Mouse (Mus musculus): Measurements from ENCODE around the gene Gm30083.

Gm30083 gene

DNA sequence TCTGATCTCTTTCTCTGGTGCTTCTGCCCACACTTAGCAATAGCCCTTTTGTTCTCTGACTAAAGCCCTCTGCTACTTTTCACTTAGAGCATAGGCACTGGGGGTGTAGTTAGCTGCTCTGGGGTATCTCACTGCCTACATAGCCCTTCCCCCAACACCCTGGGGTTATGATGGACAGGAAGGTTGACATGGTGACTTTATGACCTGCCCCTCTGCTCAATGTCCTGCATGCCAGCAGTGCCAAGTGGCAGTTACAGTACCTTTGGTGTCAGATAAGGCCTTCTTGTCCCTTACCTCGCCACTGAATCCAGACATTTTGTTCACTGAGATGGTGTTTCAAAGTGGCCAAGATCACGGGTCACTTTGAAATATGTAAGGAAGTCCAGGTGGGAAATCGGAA is at the start of gene Gm30083:
TSS of gene Gm30083 (minus strand) at position 120 of the 400 bp plus-strand sequence.
- no peak for DNase-seq

DNA sequence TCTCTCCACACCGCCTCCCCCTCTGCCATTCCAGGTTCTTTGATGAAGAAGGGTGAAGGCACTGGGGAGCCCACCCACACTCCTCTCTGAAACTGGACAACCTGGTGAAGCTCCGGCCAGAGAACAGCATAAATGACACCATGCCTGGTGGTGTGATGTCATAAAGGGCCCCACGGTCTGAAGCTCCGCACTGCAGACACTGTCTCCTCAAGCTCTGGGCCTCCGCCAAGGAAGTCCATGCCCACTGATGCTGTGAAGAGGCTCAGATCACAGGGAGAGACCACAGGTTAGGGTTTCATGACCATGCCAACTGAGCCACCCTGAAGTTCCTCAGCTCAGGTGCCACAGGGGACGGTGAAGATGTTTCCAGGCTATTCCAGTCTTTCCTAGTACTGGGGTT is 37.5 kb upstream of the Gm30083 start, which contains the start of gene Antxrl:
TSS of gene Antxrl (plus strand) at position 192 of the 400 bp plus-strand sequence.
- no peak for DNase-seq

DNA sequence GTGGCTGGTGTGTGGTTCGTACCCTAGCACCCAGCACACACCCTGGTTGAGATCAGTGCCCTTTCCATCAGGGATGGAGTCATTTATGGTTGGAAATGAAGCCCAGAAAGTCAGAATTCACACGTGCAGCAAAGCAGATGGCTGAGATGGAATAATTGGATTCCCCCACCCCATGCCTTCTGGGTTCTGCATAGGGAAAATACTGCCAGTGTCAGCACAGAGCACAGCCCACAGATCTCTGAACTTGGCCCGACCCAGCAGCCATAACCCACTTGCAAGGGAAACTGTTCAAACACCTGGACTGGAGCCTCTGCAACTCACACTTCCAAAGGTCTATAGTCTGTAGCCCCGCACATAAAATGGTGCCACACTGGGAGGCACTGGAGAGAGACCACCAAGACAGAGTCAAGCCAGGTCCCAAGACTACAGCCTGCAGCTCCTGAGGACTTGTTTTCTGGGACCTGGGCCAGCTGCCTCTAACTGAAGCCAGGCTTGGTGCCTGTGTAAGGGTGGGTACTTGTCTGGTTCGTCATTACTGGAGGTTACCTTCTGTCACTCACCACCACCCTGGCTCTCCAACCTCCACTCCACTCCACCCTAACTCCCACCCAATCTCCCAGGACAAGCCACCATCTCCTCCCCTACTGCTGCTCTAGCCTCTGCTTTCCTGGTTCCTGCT is 35.3 kb upstream of the Gm30083 start:
- DNase-seq = no peak

DNA sequence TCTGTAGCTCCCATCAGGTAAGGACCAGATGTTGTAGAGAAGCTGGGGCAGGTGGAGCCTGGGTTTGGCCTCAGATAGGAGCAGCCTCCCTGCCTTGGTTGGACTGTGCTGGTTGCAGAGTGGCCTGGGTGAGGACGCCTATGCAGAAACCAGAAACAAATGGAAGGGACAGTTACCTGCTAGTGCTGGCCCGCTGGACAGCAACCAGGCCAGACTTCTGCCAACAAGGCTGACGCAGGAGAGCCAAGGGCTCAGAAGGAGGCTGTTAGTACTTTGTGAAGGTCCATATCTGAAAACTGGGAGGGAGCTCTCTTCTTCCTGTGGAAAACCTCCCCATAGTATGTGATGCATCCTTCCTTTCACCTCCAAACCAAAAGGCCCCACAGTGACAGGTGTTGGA is 28.4 kb upstream of the Gm30083 start:
- DNase-seq = no peak

DNA sequence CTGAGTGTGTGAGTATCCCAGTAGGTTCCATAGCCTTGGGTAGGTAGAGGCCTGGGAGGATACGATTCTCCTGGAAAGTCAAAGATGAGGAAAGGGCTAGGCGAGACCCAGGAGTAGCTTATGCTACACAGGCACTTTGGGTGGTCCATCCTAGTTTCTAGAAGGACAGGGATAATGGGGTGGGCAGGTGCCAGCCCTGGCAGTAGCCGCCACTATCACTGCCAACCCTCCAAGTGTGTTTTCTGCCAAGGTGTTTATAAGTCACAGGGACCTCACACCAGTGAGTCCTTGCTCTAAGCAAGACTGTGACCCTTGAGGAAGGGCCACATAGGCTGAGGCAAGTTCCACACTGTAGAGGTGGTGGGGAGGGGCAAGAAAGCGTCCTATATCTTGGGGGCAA is 26.3 kb upstream of the Gm30083 start:
- no peak for DNase-seq

DNA sequence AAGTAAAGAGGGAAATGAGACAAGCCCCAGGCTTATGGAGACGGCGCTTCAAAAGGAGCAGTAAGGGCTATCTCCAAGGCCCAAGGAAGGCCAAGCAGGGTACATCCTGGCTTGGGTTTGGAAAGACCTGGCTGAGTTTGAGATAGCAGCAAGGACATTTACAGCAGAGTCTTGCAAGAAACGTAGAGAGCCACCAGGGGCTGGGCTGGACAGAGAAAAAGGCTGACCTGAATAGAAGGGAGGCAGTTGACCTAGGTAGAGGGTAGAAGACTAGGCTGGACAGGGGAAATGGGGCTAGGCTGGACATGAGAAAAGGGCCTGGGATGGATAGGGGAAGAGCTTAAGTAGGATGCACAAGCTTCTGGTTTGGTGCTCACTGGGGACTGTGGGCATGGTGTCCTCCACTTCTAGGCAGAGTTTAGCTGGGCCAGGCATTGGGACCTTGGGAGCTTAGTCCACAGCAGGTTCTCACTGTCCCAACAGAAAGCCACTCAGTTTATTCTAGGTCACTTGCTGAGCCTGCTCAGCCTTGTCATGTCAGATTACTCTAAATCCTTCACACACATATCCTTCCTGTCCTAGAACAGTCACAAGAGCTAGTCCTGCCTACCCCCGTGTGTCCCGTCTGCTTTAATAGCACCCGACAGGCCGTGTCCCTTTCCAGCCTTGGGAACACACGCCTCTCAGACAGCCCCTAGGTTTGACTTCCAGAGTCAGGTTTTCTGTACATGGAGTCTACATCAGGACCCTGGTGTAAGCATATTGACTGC is 19.0 kb upstream of the Gm30083 start:
- DNase-seq = no peak

DNA sequence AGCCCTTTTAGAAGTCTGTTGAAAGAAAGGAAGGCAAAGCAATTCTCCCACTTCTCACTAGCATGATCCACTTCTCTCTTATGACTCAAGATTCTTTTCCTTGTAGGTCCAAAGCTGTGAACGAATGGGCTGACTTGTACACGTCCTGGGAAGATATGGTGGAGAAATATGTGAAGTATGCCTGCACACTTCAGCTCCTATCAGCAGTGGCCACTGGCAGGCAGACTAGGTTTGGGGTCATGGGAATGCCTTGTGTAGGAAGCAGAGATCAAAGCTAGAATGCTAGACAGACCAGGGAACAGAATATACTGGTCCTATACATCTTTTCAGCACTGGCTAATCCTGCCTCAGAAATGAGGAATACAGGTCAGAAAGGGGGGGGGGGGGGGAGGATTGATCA is 11.7 kb upstream of the Gm30083 start:
- no peak for DNase-seq

DNA sequence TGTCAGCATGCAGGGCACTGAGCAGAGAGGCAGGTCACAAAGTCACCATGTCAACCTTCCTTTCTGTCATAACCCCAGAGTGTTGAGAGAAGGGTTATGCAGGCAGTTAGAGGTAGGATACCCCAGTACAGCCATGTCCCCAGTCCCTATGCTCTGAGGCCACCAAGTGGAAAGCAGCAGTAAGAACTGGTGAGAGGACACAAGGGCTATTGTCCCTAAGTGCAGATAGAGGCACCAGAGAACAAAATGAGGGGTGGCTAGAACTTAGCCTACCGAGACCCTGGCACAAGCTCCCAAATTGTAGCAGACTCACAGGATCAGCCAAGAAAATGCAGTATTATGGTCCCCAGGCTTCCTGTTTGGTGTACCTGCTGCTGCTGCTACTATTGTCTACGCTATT is 2.0 kb upstream of the Gm30083 start:
- DNase-seq = no peak

DNA sequence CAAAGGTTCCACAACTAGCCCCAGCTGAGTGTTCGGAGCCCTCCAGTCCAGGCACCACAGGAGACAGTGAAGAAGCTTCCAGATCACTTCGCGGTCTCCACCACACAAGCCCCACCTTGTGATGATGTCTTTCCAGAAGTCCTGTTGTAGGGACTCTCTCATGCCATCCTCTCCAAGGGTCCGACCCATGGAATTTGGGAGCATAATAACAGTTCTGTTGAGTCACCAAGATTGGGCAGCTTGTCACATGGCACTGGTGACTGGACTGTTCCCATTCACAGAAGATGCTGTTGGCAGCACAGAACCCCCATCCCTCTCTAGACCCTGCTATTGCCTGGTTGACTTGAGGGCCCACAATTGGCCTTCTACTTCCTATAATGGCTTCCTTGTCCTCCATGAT is 1.4 kb upstream of the Gm30083 start, which contains the start of gene Gm5460:
TSS of gene Gm5460 (plus strand) at position 378 of the 400 bp plus-strand sequence.
- no peak for DNase-seq

DNA sequence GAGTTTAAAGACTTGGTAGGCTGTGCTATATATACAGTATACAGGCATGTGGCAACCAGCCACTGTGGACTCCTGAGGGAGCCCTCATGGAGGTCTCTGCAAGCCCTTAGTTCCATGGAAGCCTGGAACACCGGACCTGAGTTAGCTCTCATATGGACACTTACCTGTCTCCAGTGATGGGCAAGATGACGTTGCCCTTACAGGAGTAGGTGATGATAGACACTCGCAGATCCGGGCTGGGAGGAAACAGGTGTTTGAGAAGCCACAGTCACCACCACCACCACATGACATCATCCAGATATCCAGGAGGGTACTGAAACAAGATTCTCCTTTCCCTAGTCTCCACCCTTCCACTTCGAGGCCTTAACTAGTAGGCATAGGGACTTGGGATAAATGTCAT is 12.6 kb downstream of the Gm30083 start:
- no peak for DNase-seq

DNA sequence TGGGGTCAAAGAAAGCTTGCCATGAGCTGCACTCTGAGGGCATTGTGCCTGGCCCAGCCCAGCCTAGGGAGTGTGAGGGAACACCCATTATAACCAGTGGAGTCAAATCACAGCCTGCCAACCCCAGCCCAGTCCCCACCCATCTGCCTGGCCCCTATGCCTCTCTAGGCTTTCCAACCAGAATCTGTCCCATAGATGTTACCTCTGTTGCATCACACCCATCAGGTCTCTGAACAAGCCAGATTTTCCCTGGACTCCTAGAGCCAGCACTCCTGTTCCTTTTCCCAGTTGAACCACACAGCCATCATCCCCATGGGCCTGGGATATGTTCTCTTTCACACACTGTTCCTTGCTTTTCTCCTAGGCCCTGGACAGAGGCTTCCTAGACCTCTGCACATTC is 13.5 kb downstream of the Gm30083 start:
- DNase-seq = no peak

DNA sequence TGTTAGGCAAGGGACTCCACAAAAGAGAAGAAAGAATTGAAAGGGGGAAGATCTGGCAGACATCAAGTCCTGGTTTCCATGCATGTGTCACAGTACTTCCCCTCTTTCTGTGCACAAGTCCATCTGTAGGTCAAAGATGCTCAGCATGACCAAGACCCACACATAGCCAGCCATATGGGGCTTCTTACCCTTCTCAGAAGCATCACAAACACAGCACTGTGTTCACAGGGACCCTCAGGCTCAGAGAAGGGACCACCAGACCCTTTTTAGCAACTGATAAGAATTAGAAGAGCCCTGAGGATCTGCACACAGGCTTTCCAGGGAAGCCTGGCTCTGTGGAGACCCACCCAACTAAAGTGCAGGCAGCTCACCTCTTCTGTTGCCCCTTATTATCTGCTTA is 14.9 kb downstream of the Gm30083 start:
- no peak for DNase-seq

DNA sequence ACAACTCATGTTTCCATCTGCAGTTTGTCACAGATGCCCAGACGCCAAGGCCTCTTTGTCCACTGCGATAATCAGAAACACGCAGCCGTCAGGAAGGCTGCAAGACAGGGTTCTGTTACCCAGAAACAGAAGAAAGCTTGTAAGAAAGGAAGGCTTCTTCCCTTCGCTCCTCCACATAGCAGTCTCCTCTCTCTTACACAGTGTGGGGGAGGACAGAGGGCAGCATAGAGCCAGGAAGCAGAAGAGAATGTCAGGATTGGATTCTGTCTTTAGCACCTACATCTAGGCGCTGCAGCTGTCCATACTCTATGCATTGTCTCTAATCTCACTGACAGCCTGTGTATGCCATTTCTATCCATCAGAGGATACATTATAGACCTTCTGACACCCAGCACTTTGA is 17.6 kb downstream of the Gm30083 start:
- no peak for DNase-seq

DNA sequence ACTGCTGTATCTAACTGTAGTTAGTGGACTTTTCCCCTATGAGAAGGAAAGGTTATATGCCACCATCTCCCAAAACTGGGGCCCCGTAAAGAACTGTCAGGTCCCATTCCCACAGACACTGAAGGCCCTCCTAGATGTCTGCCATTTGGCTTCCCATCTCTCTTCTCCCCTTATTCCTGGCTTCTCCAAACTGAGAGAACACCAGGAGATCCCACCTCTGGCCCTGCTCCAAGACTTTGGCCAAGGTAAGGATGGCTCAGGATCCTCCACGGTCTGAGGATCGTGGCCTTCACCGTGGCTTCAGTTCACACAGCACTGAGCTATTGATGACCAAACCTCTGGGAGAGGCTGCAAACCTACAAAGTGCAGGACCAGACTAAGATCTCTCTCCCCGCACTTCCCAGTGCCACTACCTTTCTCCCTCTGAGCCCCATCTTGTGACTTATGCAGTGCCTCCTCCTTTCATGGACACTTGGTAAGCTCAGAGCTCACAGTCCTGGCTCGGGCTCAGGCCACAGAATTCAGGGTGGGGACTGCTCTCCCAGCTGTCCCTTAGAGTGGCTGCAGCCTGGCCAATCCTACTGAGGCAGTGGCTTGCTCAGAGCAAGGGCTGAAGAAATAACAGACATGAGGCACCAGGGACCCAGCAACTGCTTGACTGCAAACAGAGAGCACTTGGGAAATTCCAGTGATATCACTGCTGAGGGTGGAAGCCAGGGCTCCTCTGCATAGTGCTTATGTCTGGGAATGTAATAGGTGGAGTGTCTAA is 21.3 kb downstream of the Gm30083 start:
- no peak for DNase-seq

DNA sequence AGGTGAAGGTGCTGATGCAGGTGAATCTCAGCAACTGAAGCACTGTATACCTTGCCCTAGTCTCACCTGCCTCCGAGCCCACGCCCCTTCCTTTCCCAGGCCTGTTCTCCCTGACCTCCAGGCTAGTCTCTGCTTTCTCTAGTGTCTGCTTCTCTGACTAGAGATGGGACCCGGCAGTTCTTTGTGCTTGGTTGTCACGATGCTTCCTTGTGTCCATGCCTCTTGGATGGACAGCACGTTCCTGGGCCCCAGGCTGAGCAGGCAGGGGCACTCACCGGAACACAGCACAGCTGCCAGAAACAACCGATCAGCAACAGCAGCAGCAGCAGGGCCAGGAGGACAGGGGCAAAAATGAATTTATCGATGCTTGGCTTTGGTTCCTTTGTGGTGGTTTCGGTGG is 21.9 kb downstream of the Gm30083 start:
- no peak for DNase-seq

DNA sequence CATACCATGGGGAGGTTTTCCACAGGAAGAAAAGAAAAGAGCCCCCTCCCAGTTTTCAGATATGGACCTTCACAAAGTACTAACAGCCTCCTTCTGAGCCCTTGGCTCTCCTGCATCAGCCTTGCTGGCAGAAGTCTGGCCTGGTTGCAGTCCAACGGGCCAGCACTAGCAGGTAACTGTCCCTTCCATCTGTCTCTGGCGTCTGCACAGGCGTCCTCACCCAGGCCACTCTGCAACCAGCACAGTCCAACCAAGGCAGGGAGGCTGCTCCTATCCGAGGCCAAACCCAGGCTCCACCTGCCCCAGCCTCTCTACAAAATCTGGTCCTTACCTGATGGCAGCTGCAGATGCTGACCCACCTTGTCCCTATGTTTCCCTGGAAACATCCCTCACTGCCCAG is 23.0 kb downstream of the Gm30083 start:
- no peak for DNase-seq

DNA sequence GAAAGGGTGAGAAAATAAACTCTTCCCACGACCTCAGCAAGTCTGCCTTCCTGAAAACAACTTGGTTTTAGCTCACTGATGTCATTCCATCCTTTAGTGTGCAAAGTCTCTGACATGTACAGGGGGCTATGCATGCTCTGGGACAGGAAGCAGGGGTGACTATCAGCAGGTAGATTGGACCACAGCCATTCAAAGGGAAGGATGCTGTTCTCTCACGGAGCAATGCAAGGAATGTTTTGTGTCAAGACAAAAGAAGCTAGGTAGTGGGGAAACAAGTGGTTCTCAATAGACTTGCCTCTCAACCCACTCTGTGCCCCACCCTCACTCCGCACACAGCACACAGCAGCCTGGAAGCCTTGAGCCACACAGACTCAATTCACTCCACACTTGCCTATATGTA is 25.8 kb downstream of the Gm30083 start:
- no peak for DNase-seq

DNA sequence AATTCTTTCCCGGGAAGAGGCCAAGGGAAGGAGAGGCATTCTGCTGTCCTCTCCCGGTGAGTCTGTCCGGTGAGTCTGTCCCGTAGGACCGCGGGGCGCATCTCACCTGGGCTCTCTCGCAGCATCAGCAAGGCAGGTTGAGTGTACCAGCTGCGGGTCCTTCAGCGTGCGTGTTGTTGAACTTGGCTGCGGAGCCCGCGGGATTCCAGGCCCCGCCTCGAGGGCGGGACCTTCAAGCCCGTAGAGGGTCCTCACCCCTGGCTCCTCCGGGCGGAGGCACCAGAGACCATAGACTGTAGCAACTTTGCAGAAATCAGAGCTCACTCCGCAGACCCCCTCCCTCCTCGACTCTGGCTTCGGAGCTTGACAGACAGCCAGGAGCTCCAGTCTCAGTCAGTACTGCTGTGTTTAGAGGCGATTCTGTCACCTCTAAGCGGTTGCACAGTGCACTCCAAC is 36.4 kb downstream of the Gm30083 start, which contains the start of gene Zfp488:
TSS of gene Zfp488 (minus strand) at position 161 of the 456 bp plus-strand sequence.
- DNase-seq = no peak

DNA sequence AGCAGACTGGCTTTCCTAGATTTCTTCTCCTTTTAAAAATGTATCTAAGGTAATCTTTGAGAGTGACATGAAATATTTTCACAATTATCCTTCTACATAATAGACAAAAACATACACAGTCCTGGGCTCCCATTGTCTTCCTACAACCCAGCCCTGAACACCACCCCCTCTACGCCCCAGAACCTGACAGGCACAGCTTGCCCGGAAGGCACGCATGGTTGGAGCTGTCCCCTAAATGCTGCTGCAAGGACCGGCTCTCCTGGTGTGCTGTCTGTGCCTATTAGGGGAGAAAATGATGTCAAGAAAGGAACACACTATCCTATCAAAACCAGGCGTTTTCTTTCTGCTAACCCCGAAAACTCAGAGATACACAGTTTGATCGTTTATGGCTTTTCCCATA is 37.2 kb downstream of the Gm30083 start:
- no peak for DNase-seq

DNA sequence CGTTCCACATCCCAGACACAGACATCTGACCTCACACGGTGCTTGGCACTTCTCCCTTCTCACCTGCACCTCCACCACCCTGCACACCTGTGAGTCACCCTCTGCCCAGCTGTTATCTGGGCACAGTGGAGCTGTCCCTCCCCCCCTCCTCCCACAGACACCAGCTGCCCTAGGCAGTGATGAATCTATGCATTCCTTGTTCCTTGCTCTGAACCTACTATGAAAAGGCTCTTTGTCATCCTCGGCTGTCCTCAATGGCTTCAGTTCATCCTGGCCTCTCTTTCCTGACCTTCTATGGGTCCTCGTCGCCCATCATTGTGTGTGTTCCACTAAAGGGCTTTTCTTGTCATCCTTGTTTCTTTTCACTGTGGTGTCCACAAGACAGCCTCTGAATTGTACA is 40.2 kb downstream of the Gm30083 start:
- DNase-seq = no peak

DNA sequence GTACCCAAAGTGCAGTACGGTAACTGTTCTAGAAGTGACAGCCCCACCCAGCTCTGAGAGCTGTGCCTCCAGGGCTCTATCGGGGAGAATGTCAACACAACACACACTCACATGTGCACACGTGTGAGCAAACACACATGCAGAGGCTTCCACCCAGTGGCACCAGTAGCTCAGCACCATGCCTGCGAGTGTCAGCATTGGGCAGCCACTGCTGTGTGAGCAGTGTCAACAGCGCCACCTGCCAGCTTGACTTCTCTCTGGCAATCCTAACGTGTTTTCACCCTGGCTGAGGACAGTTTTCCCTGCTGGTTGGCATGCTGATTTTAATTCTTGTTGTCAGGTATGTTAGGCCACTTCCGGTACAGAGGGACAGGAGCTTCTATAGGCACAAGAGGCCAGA is 42.3 kb downstream of the Gm30083 start:
- DNase-seq = no peak

DNA sequence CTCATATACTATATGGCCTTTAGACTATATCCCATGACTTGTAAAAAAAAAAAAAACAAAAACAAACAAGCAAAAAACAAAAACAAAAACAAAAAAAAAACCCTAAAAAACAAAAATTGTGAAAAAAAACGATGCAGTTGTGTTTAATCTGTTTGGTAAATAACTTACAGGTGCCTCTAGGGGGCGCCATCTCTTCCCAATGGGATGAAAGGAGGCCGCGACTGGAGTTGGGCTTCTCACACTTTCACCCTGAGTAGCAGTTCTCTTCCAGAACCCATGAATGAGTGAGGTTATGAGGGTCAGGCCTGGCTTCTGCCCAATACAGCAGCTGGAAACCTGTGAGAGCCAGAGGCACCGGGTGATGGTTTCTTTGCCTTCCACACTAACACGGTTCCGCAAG is 49.3 kb downstream of the Gm30083 start:
- DNase-seq = no peak

DNA sequence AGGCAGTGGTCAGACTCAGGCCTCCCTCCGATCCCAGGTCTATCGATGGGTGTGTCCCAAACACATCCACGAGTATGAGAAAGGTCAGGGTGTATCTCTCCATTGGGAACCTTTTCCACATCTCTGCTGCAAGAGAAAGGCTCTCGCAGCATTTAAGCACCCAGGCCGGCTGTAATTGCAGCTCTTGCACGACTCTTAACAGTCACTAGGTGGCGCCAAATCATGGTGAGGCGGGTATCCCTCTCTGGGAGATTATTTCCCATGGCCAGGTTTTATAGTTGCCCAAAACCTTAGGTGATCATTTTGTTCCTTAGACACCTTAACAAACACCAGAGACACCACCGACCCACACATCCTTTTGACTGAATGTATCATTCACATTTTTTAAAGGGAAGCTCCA is 55.6 kb downstream of the Gm30083 start:
- DNase-seq = peak; percentile 27

DNA sequence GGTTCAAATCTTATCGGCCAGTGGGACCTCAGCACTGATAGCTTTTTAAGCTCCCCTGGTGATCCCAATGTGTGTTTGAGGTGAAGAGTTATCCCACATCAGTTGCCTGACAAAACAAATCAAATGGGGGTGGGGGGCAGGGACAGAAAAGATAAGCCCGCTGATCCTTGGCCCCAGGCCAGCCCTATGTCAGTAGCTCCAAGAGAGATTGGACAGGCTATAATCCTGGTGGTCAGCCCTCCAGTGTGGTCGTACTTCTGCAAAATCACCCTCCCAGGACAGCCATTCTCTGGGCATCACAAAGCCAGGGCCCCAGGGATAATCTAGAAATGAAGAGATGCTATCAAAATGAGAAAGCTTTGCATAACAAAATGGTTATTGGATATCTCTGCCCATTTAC is 56.1 kb downstream of the Gm30083 start:
- no peak for DNase-seq

Measured in liver (tissue).